Mouse (Mus musculus) kidney, embryonic 15.5 days (tissue): ENCODE results near the gene Tmpo. TPM values are rescaled to one million over a fixed set of nuclear protein-coding genes. Genes with fewer than 3 reads are reported as not detected.

Experiments used
- ATAC-seq: fragments of 200-750 bp; cut with Nextera tagmentation; replicated peaks from 2 replicates; pipeline ENCODE4 v1.8.0; 2017; ENCODE audit warnings: moderate TSS enrichment; ENCODE audit not compliant: low FRiP score
- H3K27ac ChIP-seq: fragments of 300-500 bp; sonication (generic); 2 replicates; pipeline ENCODE4 v1.5.1; 2015; ENCODE audit warnings: mild to moderate bottlenecking, inconsistent platforms
- H3K27me3 ChIP-seq: fragments of 300-500 bp; sonication (generic); 2 replicates; pipeline ENCODE4 v1.6.1; 2015; ENCODE audit warnings: inconsistent platforms
- H3K36me3 ChIP-seq: fragments of 300-500 bp; sonication (generic); 2 replicates; pipeline ENCODE4 v1.6.1; 2015; ENCODE audit warnings: inconsistent platforms
- H3K4me1 ChIP-seq: fragments of 300-500 bp; sonication (generic); 2 replicates; pipeline ENCODE4 v1.6.1; 2015; ENCODE audit warnings: inconsistent platforms
- H3K4me2 ChIP-seq: fragments of 300-500 bp; sonication (generic); 2 replicates; pipeline ENCODE4 v1.6.1; 2015; ENCODE audit warnings: moderate library complexity, mild to moderate bottlenecking, inconsistent platforms
- H3K4me3 ChIP-seq: fragments of 300-500 bp; sonication (generic); replicated peaks from 2 replicates; pipeline ENCODE4 v1.5.1; 2015; ENCODE audit warnings: mild to moderate bottlenecking, inconsistent platforms
- H3K9ac ChIP-seq: fragments of 300-500 bp; sonication (generic); 2 replicates; pipeline ENCODE4 v1.6.1; 2015; ENCODE audit warnings: mild to moderate bottlenecking, inconsistent platforms
- H3K9me3 ChIP-seq: fragments of 300-500 bp; sonication (generic); replicated peaks from 2 replicates; pipeline ENCODE4 v1.6.1; 2016; ENCODE audit warnings: inconsistent platforms
- WGBS: fragments of 180-500 bp; shearing (Covaris S2); methylation state at CpG from one replicate; pipeline ENCODE4 v1.1.7; 2015; ENCODE audit warnings: mixed read lengths; 5-methylcytosine and 5-hydroxymethylcytosine counted together
- polyA plus RNA-seq: library from polyadenylated mRNA; unstranded; fragments of >200 nt; fragmentation: Nextera tagmentation; extraction: Ambion mirVana; gene quantifications from 2 replicates; pipeline ENCODE4 v1.2.1, GENCODE M21; 2015

Tmpo gene
- polyA plus RNA-seq, 1 experiment from 2014 or later, result 228 TPM

DNA sequence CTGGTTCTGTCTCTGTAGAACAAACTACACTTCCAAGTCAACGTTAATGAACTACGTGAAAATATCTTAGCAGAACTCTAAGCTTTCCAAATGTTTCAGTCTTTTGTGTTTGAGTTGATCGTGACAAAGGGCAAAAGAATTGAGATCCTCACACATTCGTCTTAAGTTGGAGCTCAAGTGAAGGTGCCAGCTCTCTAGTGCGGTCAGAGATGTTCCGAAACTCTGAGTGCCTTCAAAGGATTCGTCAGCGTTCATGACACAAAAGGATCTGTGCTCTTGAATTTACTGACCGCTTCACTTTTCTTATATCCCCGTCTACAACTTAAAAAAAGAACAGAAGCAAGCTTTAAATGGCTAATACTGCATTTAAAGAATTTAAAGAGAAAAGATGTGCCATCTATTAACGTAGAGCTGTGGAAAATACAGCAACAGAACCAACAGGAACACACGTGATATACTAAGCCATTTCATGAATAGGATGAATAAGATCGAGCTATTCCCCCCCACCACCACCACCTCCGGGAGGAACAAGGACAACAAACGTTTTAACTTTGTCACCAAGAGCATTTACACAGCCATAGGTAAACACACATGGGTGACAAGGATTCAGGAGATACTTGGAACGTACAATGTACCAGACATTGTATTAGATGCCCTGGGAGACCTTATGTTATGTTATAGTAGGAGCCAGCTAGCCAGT, 1.3 kb upstream of the Tmpo start:
- Histone ChIP-seq H3K4me2 (peak overlapping the region; percentile 60), H3K27me3 (no peaks in the 10 kb centered on the region), H3K4me1 (peaks cover 32% of the 10 kb centered on the region), H3K4me3 (peak overlapping the region; percentile 56), H3K27ac (peak overlapping the region; percentile 100), H3K36me3 (no peaks in the 10 kb centered on the region), H3K9ac (peak overlapping the region; percentile 55), H3K9me3 (no peaks in the 10 kb centered on the region)
- ATAC-seq, result no peak
- WGBS, result 2% methylated on average over 16 of the region's 16 CpGs

DNA sequence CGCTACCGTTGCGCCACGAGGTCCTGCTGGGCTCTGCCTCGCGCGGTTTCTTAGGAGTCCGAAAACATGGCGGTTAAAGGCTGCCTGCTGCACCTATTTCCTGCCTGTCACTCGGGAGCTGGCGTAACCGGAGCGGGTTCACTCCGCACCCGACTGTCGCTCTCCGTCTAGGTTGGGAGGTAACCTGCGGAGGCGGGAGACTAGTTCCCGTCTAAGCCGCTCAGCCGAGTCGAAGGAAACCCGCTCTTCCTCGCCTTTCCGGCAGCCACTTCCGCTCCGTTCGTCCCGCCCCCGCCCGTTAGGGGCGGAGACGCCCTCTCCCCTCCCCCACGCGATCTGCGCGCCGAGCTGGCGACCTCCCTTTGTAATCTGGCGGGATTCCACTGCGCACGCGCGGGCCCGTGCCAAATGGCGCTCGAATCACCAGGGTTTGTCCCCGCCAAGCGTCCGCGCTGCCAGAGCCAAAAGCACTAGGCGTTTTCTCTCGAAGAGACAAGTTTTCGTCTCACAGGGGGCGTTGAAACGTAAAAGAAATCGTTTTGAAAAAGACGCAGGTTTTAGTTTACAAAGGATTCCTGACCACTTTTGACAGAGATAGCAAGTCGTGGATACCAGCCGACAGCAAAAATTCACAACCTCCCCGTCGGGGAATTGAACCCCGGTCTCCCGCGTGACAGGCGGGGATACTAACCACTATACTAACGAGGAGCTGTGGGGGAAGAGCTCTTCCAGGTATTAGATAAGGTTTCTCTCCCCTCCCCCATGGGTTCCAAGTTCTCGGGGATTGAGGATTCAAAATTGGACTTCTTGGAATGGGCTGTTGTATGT, 560 bp upstream of the Tmpo start:
- H3K4me2 ChIP-seq, result peak overlapping the region; percentile 60
- WGBS, result under 1% methylated on average over 69 of the region's 69 CpGs
- ATAC-seq, result peak; percentile 92

DNA sequence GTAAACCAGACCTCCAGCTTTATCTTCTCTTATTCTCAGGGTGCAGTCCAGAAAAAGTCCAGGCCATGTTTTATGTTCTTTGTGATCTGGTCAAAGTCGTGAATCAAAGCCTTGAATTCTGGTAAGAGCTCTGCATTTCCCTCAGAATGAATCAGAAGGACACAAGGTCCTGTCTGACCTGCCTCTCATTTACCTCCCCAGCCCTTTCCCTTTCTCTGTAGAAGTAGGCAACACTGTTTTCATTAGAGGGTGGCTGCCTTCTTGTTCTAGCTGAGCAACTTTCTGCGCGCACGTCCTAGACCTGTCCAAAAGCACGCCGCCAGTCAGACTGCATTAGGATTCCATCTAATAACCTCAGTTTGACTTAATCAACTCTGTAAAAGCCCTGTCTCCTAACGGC, 814 bp downstream of the Tmpo start:
- Histone ChIP-seq H3K27ac (peak overlapping the region; percentile 100), H3K36me3 (no peaks in the 10 kb centered on the region), H3K9ac (peak overlapping the region; percentile 55), H3K4me2 (peak overlapping the region; percentile 60), H3K27me3 (no peaks in the 10 kb centered on the region), H3K9me3 (no peaks in the 10 kb centered on the region), H3K4me3 (peak overlapping the region; percentile 56), H3K4me1 (peaks cover 28% of the 10 kb centered on the region)
- no peak for ATAC-seq
- WGBS, result 7% methylated on average over 7 of the region's 7 CpGs

More for the DNA sequence above, 560 bp upstream of the Tmpo start:
- peak overlapping the region; percentile 100 for H3K27ac ChIP-seq
- H3K4me1 ChIP-seq, result peaks cover 28% of the 10 kb centered on the region
- H3K4me3 ChIP-seq, result peak overlapping the region; percentile 56
- no peaks in the 10 kb centered on the region for H3K9me3 ChIP-seq
- peak overlapping the region; percentile 55 for H3K9ac ChIP-seq
- no peaks in the 10 kb centered on the region for H3K27me3 ChIP-seq
- H3K36me3 ChIP-seq, result no peaks in the 10 kb centered on the region

DNA sequence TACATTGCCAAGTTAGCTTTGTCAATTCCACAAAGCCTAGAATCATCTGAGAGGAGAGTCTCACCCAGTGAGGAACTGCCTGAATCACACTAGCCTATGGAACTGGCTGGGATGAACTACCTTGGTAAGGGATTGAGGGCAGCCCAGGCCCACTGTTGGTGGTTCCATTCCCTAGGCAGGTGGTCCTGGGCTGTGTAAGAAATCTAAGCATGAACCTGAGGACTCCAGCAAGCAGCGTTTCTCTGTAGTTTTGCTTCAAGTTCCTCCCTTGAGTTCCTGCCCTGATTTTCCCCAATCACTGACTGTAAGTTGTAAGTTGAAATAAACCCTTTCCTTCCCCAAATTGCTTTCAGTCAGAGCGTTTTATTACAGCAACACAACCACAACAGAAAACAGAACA, 1.3 kb downstream of the Tmpo start:
- Histone ChIP-seq H3K9me3 (no peaks in the 10 kb centered on the region), H3K27me3 (no peaks in the 10 kb centered on the region), H3K36me3 (no peaks in the 10 kb centered on the region), H3K9ac (no peak overlapping the region), H3K4me2 (peak overlapping the region; percentile 60), H3K4me3 (peak overlapping the region; percentile 56; the same call in 1 of the 2 replicates), H3K4me1 (peaks cover 28% of the 10 kb centered on the region), H3K27ac (peak overlapping the region; percentile 100)
- 51% methylated on average over 2 of the region's 2 CpGs for WGBS
- ATAC-seq, result no peak

DNA sequence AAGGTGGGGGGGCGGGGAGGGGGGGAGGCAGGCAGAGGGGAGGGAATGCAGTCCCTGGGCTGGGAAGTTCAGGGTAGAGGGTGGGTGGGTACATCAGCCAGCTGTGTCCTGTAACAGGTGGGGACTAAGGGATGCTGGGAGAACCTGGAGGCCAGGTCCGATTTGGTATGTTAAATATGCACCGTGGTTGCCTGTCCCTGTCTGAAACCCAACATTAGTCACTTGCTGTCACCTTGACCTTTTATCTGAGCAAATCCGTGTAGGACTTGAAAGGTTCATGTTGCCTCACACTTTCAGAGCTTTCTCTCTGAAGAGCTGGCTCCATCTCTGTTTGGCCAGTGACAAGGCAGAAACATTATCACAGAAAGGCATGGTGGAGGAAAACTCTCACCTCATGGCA, 3.9 kb downstream of the Tmpo start:
- Histone ChIP-seq H3K27ac (no peak overlapping the region), H3K9me3 (no peaks in the 10 kb centered on the region), H3K36me3 (no peaks in the 10 kb centered on the region), H3K4me2 (no peak overlapping the region), H3K4me1 (peaks cover 15% of the 10 kb centered on the region), H3K9ac (no peak overlapping the region), H3K4me3 (no peak overlapping the region), H3K27me3 (no peaks in the 10 kb centered on the region)
- WGBS, result 50% methylated on average over 4 of the region's 4 CpGs
- no peak for ATAC-seq

DNA sequence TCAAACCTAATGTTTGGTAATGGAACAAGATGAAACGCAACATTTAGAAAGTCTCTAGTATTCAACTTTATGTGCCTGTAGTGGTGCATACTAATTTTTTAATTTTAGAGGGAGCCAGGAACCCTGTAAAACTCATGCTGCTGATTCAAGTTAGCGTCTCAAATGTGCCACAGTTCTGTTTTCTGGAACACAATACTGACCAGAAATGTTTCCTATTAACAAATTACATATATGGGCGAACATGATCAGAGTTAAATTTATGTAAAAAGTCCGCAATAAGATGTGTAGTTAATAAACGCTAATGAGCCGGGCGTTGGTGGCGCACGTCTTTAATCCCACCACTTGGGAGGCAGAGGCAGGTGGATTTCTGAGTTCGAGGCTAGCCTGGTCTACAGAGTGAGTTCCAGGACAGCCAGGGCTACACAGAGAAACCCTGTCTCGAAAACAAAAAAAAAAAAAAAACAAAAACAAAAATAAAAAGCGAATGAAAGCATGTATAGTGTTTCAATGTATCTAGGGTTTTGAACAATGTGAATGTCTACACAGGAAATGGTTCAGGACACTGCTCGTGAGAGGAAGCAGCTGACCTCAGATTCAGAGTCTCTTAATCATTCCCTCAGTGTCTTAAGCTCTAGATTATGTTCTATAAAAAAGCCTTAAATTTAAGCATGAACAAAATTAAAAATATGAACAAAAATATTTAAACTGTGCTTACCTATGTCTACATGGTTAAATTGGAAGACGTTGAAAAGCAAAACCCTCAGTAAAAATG, 8.6 kb downstream of the Tmpo start:
- H3K4me3 ChIP-seq, result peak overlapping the region; percentile 83
- peaks cover 25% of the 10 kb centered on the region for H3K4me1 ChIP-seq
- peak overlapping the region; percentile 100 for H3K27ac ChIP-seq
- peak overlapping the region; percentile 100 for H3K9ac ChIP-seq
- ATAC-seq, result no peak
- H3K36me3 ChIP-seq, result no peaks in the 10 kb centered on the region
- no peaks in the 10 kb centered on the region for H3K27me3 ChIP-seq
- WGBS, result 75% methylated on average over 14 of the region's 14 CpGs
- no peaks in the 10 kb centered on the region for H3K9me3 ChIP-seq
- H3K4me2 ChIP-seq, result peak overlapping the region; percentile 75

DNA sequence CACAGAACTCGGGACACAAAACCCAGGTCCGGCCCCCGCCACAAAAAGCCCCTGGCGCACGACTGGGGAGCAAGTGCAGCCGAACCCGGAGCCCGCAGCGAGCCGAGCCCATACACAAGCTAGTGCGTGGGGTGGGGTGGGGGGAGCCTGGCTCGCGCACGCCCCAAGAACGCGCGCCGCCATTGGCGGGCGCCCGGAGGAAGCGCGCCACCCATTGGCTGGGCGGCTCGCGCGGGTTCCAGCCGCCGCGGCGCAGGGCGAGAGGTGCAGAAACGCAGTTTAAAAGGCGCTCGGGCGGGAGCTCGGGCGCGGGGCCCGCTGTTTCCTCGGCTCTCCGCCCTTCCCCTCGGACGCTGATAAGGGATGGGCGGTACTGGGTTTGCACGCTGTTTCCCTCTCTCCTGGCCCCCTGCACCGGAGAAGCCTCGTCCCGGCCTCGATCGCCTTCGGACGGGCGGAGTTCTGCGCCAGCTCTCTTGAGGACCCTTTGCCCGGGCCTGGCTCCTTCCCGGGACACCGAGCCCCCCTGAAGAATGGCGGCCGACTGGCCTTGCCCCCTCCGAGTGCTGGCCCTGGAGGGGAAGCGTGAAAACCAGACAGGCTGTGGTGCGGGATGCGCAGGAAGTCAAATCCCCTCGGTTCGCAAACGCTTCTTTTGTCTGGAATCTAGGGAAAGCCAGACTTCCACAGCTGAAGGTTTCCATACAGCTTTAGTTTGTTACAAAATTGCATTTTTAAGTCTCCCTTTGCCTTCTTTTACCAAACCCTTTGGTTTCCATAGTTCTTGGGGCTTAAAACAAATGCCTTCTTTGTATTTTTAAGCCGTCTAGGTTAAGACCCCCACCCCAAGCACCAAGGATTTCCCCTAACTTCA, 9.4 kb downstream of the Tmpo start:
- Histone ChIP-seq H3K4me2 (peak overlapping the region; percentile 75), H3K36me3 (peaks cover 3% of the 10 kb centered on the region; the same call in 1 of the 2 replicates), H3K27ac (peak overlapping the region; percentile 100), H3K4me3 (peak overlapping the region; percentile 83), H3K27me3 (no peaks in the 10 kb centered on the region), H3K9me3 (no peaks in the 10 kb centered on the region), H3K4me1 (peaks cover 33% of the 10 kb centered on the region), H3K9ac (peak overlapping the region; percentile 100)
- under 1% methylated on average over 68 of the region's 68 CpGs for WGBS
- peak; percentile 98 for ATAC-seq

DNA sequence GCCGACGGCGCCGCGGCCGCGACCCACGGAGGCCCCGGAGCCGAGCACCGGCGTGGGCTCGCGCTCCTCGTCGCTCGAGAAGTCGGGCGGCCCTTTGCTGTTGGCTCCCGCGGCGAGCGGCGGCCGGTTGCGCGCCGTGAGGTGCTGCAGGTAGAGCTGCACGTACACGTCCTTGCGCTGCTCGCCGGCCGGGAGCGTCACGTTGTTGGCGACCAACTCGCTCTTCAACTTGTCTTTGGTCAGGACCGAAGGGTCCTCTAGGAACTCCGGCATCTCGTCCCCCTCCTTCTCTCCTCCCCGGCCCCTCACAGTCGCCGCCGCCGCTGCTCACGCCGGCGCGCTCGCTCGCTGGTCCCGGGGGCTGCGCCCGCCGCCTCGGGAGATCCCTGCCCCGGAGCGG, 10.1 kb downstream of the Tmpo start:
- peak; percentile 61 for ATAC-seq
- WGBS, result under 1% methylated on average over 58 of the region's 59 CpGs
- Histone ChIP-seq H3K9me3 (no peaks in the 10 kb centered on the region), H3K36me3 (peaks cover 5% of the 10 kb centered on the region), H3K4me3 (peak overlapping the region; percentile 83), H3K27me3 (no peaks in the 10 kb centered on the region), H3K27ac (peak overlapping the region; percentile 100), H3K4me2 (peak overlapping the region; percentile 75), H3K9ac (peak overlapping the region; percentile 100), H3K4me1 (peaks cover 34% of the 10 kb centered on the region)

DNA sequence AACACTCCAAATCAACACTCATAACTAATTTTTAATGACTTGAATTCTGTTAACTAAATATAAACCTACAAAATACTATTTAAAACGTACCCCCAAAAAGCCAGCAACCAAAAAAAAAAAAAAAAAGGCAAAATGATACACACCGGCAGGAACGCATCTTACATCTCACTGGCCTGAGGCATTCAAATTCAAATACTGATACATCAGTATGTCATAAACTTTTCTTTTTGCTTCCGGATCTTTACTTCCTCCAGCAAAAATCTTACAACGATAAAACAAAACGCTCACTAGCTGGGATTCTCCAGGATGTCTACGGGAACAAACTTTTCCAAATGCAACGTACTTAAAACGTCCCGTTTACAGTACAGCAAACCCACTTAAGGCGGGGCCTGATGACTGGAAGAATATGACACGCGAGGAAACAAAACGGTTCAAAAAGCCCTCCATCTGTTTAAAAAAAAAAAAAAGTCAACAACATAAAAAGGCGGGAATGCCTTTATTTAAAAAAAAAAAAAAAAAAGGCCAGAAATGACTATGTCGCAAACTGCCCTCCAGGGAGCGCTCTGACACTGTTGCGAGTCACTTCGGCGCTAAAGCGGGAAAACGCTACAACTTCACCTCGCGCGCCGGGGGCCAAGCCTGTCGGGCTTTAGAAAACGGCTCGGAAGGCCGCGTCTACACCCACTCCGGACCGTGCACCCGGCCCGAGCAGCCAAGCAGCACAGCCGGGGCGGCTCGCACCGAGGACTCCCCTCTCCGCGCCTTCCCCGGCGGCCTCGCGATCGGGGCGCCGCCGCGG, 10.8 kb downstream of the Tmpo start:
- Histone ChIP-seq H3K4me3 (peak overlapping the region; percentile 83), H3K27me3 (no peaks in the 10 kb centered on the region), H3K4me2 (peak overlapping the region; percentile 75), H3K9ac (peak overlapping the region; percentile 100), H3K36me3 (peaks cover 12% of the 10 kb centered on the region), H3K9me3 (no peaks in the 10 kb centered on the region), H3K27ac (peak overlapping the region; percentile 100), H3K4me1 (peaks cover 36% of the 10 kb centered on the region)
- ATAC-seq, result peak; percentile 35
- under 1% methylated on average over 50 of the region's 50 CpGs for WGBS

DNA sequence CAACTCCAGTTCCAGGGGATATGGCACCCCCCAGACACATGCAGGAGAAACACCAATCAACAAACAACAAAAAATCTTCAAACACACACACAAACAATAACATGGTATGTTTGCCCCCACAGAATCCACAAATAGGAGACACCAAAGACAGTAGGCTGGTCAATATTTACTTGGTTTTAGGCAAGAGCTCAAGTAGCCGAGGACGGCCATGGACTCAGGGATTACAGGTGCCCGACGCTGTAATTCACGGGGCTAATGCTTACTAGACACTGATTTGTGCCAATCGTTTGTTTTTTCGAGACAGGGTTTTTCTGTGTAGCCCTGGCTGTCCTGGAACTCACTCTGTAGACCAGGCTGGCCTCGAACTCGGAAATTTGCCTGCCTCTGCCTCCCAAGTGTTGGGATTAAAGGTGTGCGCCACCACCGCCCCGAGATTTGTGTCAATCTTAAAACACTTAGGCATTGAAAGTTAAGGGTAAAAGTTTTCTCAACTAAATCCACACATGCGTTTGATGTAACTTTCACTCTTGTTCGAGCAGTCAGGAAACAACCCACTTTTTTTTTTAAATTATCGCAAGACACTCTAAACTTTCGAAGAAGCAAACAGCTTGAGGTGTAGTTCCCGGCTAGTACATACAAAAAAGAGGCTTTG, 11.6 kb downstream of the Tmpo start:
- peak overlapping the region; percentile 100; the same call in 1 of the 2 replicates for H3K9ac ChIP-seq
- H3K4me1 ChIP-seq, result peaks cover 37% of the 10 kb centered on the region
- no peaks in the 10 kb centered on the region for H3K9me3 ChIP-seq
- peak overlapping the region; percentile 83 for H3K4me3 ChIP-seq
- peaks cover 18% of the 10 kb centered on the region for H3K36me3 ChIP-seq
- ATAC-seq, result no peak
- no peaks in the 10 kb centered on the region for H3K27me3 ChIP-seq
- WGBS, result 40% methylated on average over 17 of the region's 17 CpGs
- H3K27ac ChIP-seq, result 0 out of 2 replicates have a peak overlapping the region, but pooled peaks have one; percentile 100
- H3K4me2 ChIP-seq, result peak overlapping the region; percentile 75
